Mouse (Mus musculus): ENCODE measurements around the gene Pdzrn3. TPM values are rescaled to one million over a fixed set of nuclear protein-coding genes. Genes with fewer than 3 reads are reported as not detected.

The Pdzrn3 gene
- total RNA-seq, 2 experiments from 2014 or later = 48.3 to 55.1 TPM

GRCm38 (mm10) chr6:101376049-101376448, 1.6 kb downstream of the Pdzrn3 start:
- no peak for DNase-seq (ENCODE audit: extremely low spot score in 1 of 2, low spot score in 2 of 2)
- intact Hi-C loops (cut with DNase I) = loop anchor here (5.0 kb wide), 3 partner anchors 109 to 241 kb away; no protein-coding TSS in a partner anchor

- DNase-seq (ENCODE audit: extremely low spot score in 1 of 2, low spot score in 2 of 2) = peak in 1 of 2 experiments; percentile 63
- intact Hi-C loops (cut with DNase I) = loop anchor here (5.0 kb wide), 3 partner anchors 107 to 243 kb away; no protein-coding TSS in a partner anchor
Measured at GRCm38 (mm10) chr6:101374721-101375120, 3.0 kb downstream of the Pdzrn3 start.

GRCm38 (mm10) chr6:101374186-101374585, 3.5 kb downstream of the Pdzrn3 start:
- intact Hi-C loops (cut with DNase I) = no loop called here

GRCm38 (mm10) chr6:101372982-101373381, 4.7 kb downstream of the Pdzrn3 start:
- intact Hi-C loops (cut with DNase I) = no loop called here
- no peak for DNase-seq (ENCODE audit: extremely low spot score in 1 of 2, low spot score in 2 of 2)

More at GRCm38 (mm10) chr6:101374186-101374585, 3.5 kb downstream of the Pdzrn3 start:
- no peak for DNase-seq (ENCODE audit: extremely low spot score in 1 of 2, low spot score in 2 of 2)

- DNase-seq (ENCODE audit: extremely low spot score in 1 of 2, low spot score in 2 of 2) = peak in 1 of 2 experiments; percentile 41
- intact Hi-C loops (cut with DNase I) = no loop called here
Measured at GRCm38 (mm10) chr6:101366809-101367602, 10.7 kb downstream of the Pdzrn3 start.

- intact Hi-C loops (cut with DNase I) = no loop called here
- DNase-seq (ENCODE audit: extremely low spot score in 1 of 2, low spot score in 2 of 2) = peak in 1 of 2 experiments; percentile 17
Measured at GRCm38 (mm10) chr6:101365795-101366194, 11.9 kb downstream of the Pdzrn3 start.

- intact Hi-C loops (cut with DNase I) = no loop called here
Measured at GRCm38 (mm10) chr6:101363904-101364303, 13.8 kb downstream of the Pdzrn3 start.

GRCm38 (mm10) chr6:101362728-101363127, 15.0 kb downstream of the Pdzrn3 start:
- intact Hi-C loops (cut with DNase I) = no loop called here
- no peak for DNase-seq (ENCODE audit: extremely low spot score in 1 of 2, low spot score in 2 of 2)

More at GRCm38 (mm10) chr6:101363904-101364303, 13.8 kb downstream of the Pdzrn3 start:
- DNase-seq (ENCODE audit: extremely low spot score in 1 of 2, low spot score in 2 of 2) = no peak

- intact Hi-C loops (cut with DNase I) = no loop called here
- no peak for DNase-seq (ENCODE audit: extremely low spot score in 1 of 2, low spot score in 2 of 2)
Measured at GRCm38 (mm10) chr6:101362268-101362667, 15.4 kb downstream of the Pdzrn3 start.

GRCm38 (mm10) chr6:101360211-101360737, 17.4 kb downstream of the Pdzrn3 start:
- DNase-seq (ENCODE audit: extremely low spot score in 1 of 2, low spot score in 2 of 2) = no peak
- intact Hi-C loops (cut with DNase I) = no loop called here

- intact Hi-C loops (cut with DNase I) = no loop called here
- no peak for DNase-seq (ENCODE audit: extremely low spot score in 1 of 2, low spot score in 2 of 2)
Measured at GRCm38 (mm10) chr6:101359646-101360045, 18.1 kb downstream of the Pdzrn3 start.

- DNase-seq (ENCODE audit: extremely low spot score in 1 of 2, low spot score in 2 of 2) = no peak
- intact Hi-C loops (cut with DNase I) = no loop called here
Measured at GRCm38 (mm10) chr6:101354887-101355286, 22.8 kb downstream of the Pdzrn3 start.

GRCm38 (mm10) chr6:101354230-101354881, 23.3 kb downstream of the Pdzrn3 start:
- intact Hi-C loops (cut with DNase I) = no loop called here
- peak; percentile 26 to 56 for DNase-seq (ENCODE audit: extremely low spot score in 1 of 2, low spot score in 2 of 2)

GRCm38 (mm10) chr6:101353701-101354100, 24.0 kb downstream of the Pdzrn3 start:
- DNase-seq (ENCODE audit: extremely low spot score in 1 of 2, low spot score in 2 of 2) = no peak
- intact Hi-C loops (cut with DNase I) = no loop called here

- intact Hi-C loops (cut with DNase I) = no loop called here
- no peak for DNase-seq (ENCODE audit: extremely low spot score in 1 of 2, low spot score in 2 of 2)
Measured at GRCm38 (mm10) chr6:101352626-101353025, 25.1 kb downstream of the Pdzrn3 start.

- no peak for DNase-seq (ENCODE audit: extremely low spot score in 1 of 2, low spot score in 2 of 2)
- intact Hi-C loops (cut with DNase I) = no loop called here
Measured at GRCm38 (mm10) chr6:101351100-101351499, 26.6 kb downstream of the Pdzrn3 start.

GRCm38 (mm10) chr6:101350414-101350973, 27.2 kb downstream of the Pdzrn3 start:
- DNase-seq (ENCODE audit: extremely low spot score in 1 of 2, low spot score in 2 of 2) = no peak
- intact Hi-C loops (cut with DNase I) = no loop called here

- intact Hi-C loops (cut with DNase I) = no loop called here
Measured at GRCm38 (mm10) chr6:101348496-101348895, 29.2 kb downstream of the Pdzrn3 start.

GRCm38 (mm10) chr6:101340051-101340450, 37.6 kb downstream of the Pdzrn3 start:
- intact Hi-C loops (cut with DNase I) = no loop called here
- DNase-seq (ENCODE audit: extremely low spot score in 1 of 2, low spot score in 2 of 2) = no peak

More at GRCm38 (mm10) chr6:101348496-101348895, 29.2 kb downstream of the Pdzrn3 start:
- no peak for DNase-seq (ENCODE audit: extremely low spot score in 1 of 2, low spot score in 2 of 2)
